Mouse (Mus musculus) ES-E14 (cell line): Measurements from ENCODE around the gene Slc24a5. TPM values are rescaled to one million over a fixed set of nuclear protein-coding genes. Genes with fewer than 3 reads are reported as not detected.

Experiments
- DNase-seq: peaks from one replicate; pipeline ENCODE4 v3.0.0-alpha.2; 2013; ENCODE audit warnings: low read depth, low spot score
- H3K27ac ChIP-seq: 2 replicates; pipeline ENCODE4 v1.5.1; 2012; ENCODE audit warnings: low read depth, mild to moderate bottlenecking, low read length, moderate library complexity, mixed read lengths; ENCODE audit not compliant: poor library complexity, insufficient read depth, severe bottlenecking
- H3K36me3 ChIP-seq: 2 replicates; pipeline ENCODE4 v1.6.1; 2012; ENCODE audit warnings: mild to moderate bottlenecking, low read length, moderate library complexity, mixed read lengths; ENCODE audit not compliant: control insufficient read depth, poor library complexity, insufficient read depth, severe bottlenecking
- H3K4me1 ChIP-seq, 2 experiments: fragments of 150-350 bp in 1 of 2; sonication (generic) in 1 of 2; 2 replicates each; pipeline ENCODE4 v1.6.1; 2012; ENCODE audit warnings: low read length in 2 of 2, mild to moderate bottlenecking in 1 of 2, mixed read lengths in 1 of 2; ENCODE audit not compliant: control insufficient read depth in 2 of 2, insufficient read depth in 2 of 2, poor library complexity in 1 of 2
- H3K4me3 ChIP-seq, 2 experiments: fragments of 150-350 bp in 1 of 2; sonication (generic) in 1 of 2; 2 replicates each; pipeline ENCODE4 v1.5.1; 2012; ENCODE audit warnings: low read length in 2 of 2, low read depth in 1 of 2, mild to moderate bottlenecking in 1 of 2, mixed read lengths in 1 of 2; ENCODE audit not compliant: insufficient read depth in 1 of 2, poor library complexity in 1 of 2, severe bottlenecking in 1 of 2
- H3K9ac ChIP-seq: 2 replicates; pipeline ENCODE4 v1.6.1; 2012; ENCODE audit warnings: low read depth, mild to moderate bottlenecking, low read length, mixed read lengths; ENCODE audit not compliant: poor library complexity, insufficient read depth, severe bottlenecking
- H3K9me3 ChIP-seq: fragments of 150-350 bp; sonication (generic); 2 replicates; pipeline ENCODE4 v1.6.1; 2012; ENCODE audit warnings: low read depth, mild to moderate bottlenecking, low read length; ENCODE audit not compliant: control insufficient read depth, insufficient read depth
- CHD2 ChIP-seq: IDR thresholded peaks from 2 replicates; pipeline ENCODE4 v1.6.1; 2014; ENCODE audit warnings: mild to moderate bottlenecking, low read depth, low read length, inconsistent platforms
- HCFC1 ChIP-seq: IDR thresholded peaks from 2 replicates; pipeline ENCODE4 v1.6.1; 2012; ENCODE audit warnings: low read length, inconsistent platforms, borderline replicate concordance; ENCODE audit not compliant: insufficient read depth
- MAFK ChIP-seq: IDR thresholded peaks from 2 replicates; pipeline ENCODE4 v1.6.1; 2014; ENCODE audit warnings: mild to moderate bottlenecking, low read depth, low read length, inconsistent platforms; ENCODE audit not compliant: insufficient read depth
- ZC3H11A ChIP-seq: IDR thresholded peaks from 2 replicates; pipeline ENCODE4 v1.6.1; 2012; ENCODE audit warnings: low read depth, mild to moderate bottlenecking, inconsistent platforms, low read length, borderline replicate concordance
- ZNF384 ChIP-seq: IDR thresholded peaks from 2 replicates; pipeline ENCODE4 v1.6.1; 2012; ENCODE audit warnings: low read depth, low read length, inconsistent platforms
- in situ Hi-C, 2 experiments: fragments of 600-800 bp; cut with MboI; formaldehyde crosslinking; loops; one replicate each; pipeline ENCODE4 v1.15.1; 2025; ENCODE audit warnings: low sequenced_read_pairs in 2 of 2, inconsistent platforms in 1 of 2; ENCODE audit not compliant: unreplicated experiment in 2 of 2
- total RNA-seq: library from RNA; depleted of rRNA; stranded (reverse); fragments of 300-350 nt; gene quantifications from 2 replicates; pipeline ENCODE4 v1.2.3, GENCODE M21; 2012; rRNA removed

The Slc24a5 gene
- total RNA-seq, 1 experiment = 1.7 TPM

DNA sequence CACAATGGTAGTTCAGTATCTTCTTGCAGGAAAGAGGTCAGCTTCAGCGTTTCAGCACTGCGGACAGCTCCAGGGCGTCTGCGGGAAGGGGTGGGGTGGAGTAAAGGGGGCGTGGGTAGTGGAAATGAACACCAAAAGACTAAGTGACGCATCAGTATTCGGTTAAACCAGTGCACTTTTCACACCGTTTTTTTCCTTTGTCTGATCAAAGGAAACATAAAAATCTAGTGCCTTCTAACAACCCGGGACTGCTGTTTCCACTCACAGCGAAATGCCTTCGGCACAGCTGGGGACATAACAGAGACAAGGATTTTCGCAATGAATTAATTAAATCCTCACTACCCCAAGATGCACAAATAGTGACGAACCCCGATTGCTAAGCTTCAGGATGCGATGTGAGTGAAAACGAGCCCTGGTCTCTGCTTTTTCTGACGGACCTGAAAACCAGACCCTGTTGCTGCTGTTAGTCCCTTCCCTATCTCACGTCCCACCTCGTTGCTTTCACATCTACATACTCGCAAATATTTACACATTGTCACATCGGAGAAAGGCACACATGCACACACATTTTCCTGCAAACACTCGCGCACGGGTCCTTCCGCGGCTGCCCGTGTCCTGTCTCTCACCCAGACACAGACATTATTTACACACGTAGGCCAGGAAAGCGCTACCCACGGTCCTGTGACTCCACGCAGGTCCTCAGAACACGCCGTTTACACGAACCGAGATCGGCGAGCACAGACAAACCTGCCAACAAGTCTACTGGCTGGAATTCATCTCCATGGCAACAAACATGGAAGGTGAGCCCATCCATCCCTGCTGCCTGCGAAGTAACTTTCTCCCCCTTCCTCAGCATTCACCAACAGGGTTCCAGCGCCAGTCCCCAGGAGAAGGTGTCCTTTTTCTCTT lies 68.2 kb downstream of the Slc24a5 start, which contains the start of gene Ctxn2:
TSS of gene Ctxn2 (plus strand) at position 790 of the 909 bp plus-strand sequence.
- in situ Hi-C loops = no loop called here
- TF ChIP-seq ZC3H11A (no peak), HCFC1 (no peak), CHD2 (no peak), MAFK (no peak), ZNF384 (no peak)
- Histone ChIP-seq H3K4me1 (peaks cover 2 to 5% of the 10 kb centered on the region in 2 experiments; a peak in 2 of 4 replicates), H3K9ac (no peak within 1 kb of the TSS), H3K9me3 (no peaks in the 10 kb centered on the region), H3K27ac (no peak within 1 kb of the TSS), H3K36me3 (no peaks in the 10 kb centered on the region), H3K4me3 (peak within 1 kb of the TSS; percentile 8 to 25)
- peak; percentile 75 for DNase-seq

DNA sequence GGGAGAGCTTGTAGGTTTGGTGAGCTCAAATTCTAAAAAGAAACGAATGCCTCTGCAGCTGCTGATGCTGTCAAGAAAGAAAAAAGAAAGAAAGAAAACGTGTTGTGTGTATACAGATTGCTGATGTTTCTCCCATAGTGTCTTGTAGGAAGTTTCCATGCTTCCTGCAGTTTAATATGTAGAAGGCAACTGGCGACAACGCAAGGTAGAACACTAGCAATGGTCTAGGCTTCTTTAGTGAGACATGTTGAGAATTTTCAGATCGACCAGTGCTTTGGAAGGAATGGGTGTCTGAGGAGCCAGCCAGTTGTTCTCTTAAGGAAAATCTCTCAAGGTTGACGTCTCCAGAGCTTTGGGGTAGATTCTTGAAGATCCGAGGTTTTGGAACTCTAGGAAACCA lies 68.9 kb downstream of the Slc24a5 start:
- Histone ChIP-seq H3K36me3 (no peaks in the 10 kb centered on the region), H3K27ac (no peak overlapping the region), H3K4me3 (no peak overlapping the region), H3K4me1 (peaks cover 2 to 5% of the 10 kb centered on the region in 2 experiments; a peak in 2 of 4 replicates), H3K9me3 (no peaks in the 10 kb centered on the region), H3K9ac (no peak overlapping the region)
- in situ Hi-C loops = no loop called here
- TF ChIP-seq ZC3H11A (no peak), MAFK (no peak), HCFC1 (no peak), ZNF384 (no peak), CHD2 (no peak)
- DNase-seq = no peak

Other genes starting within 250 kb of the Slc24a5 start
- 60.8 and 73.4 TPM in 2 replicates for gene Myef2, start 55.5 kb downstream of the Slc24a5 start, total RNA-seq
- gene Ctxn2, start 68.6 kb downstream of the Slc24a5 start, total RNA-seq = not detected in 2 replicates
- 0.04 TPM in 1 of 2 replicates, not detected in the other for gene Slc12a1, start 84.4 kb downstream of the Slc24a5 start, total RNA-seq
- gene Dut, start 179.1 kb downstream of the Slc24a5 start, total RNA-seq = 123 and 158 TPM in 2 replicates